Mouse (Mus musculus): ENCODE results near the gene Steap1. TPM values are rescaled to one million over a fixed set of nuclear protein-coding genes. Genes with fewer than 3 reads are reported as not detected.
A peak's percentile ranks its signal among the peaks of the same experiment; 100 is the strongest.

Steap1 gene
- polyA plus RNA-seq, 1 experiment from 2014 or later = 2.2 TPM

DNA sequence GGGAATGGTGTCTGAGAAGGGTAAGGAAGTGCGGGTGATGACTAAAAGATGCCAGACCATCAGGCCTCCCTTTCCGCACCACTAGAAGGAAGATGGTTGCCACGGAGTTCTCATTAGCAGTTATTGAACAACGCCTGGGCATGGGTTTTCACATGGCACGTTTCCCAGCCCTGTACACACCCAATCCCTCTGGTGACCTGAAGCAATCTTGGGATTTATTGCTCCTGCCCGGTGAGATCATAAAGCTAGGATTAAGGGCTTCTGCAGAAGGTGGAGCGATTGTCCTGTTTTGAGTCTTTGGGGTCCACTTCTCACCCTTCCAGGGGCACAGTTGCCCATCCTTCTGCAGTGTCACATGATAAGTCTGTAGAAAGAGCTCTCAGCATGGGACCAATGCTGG, 26.9 kb downstream of the Steap1 start:
- no peaks in the 10 kb centered on the region for H3K9me3 ChIP-seq (ENCODE audit: control insufficient read depth, low read length)
- DNase-seq (ENCODE audit: low spot score) (no peak), ATAC-seq (ENCODE audit: low FRiP score) (no peak)
- no peak overlapping the region for H3K27ac ChIP-seq
- no peaks in the 10 kb centered on the region for H3K4me1 ChIP-seq (replicated peaks; ENCODE audit: control insufficient read depth, insufficient read depth, low read length)
- no peaks in the 10 kb centered on the region for H3K36me3 ChIP-seq (replicated peaks; ENCODE audit: control insufficient read depth, insufficient read depth)
- H3K27me3 ChIP-seq (ENCODE audit: control insufficient read depth, insufficient read depth, low read length) = no peaks in the 10 kb centered on the region
- no peak overlapping the region for H3K9ac ChIP-seq
- H3K4me2 ChIP-seq (replicated peaks) = no peak overlapping the region
- H3K4me3 ChIP-seq (replicated peaks; ENCODE audit: low read length) = no peak overlapping the region
- 76% methylated on average over 7 of the region's 7 CpGs for WGBS

GRCm38 (mm10) chr5:5711032-5711431, 38.1 kb downstream of the Steap1 start:
- H3K9me3 ChIP-seq (ENCODE audit: control insufficient read depth, low read length) = no peaks in the 10 kb centered on the region
- H3K9ac ChIP-seq = no peak overlapping the region
- no peak overlapping the region for H3K4me2 ChIP-seq (replicated peaks)
- no peaks in the 10 kb centered on the region for H3K36me3 ChIP-seq (replicated peaks; ENCODE audit: control insufficient read depth, insufficient read depth)
- no peaks in the 10 kb centered on the region for H3K27me3 ChIP-seq (ENCODE audit: control insufficient read depth, insufficient read depth, low read length)
- WGBS = 89% methylated on average over 4 of the region's 4 CpGs
- no peaks in the 10 kb centered on the region for H3K4me1 ChIP-seq (replicated peaks; ENCODE audit: control insufficient read depth, insufficient read depth, low read length)
- H3K27ac ChIP-seq = no peak overlapping the region
- H3K4me3 ChIP-seq (replicated peaks; ENCODE audit: low read length) = no peak overlapping the region
- DNase-seq (ENCODE audit: low spot score) (no peak), ATAC-seq (ENCODE audit: low FRiP score) (no peak)

DNA sequence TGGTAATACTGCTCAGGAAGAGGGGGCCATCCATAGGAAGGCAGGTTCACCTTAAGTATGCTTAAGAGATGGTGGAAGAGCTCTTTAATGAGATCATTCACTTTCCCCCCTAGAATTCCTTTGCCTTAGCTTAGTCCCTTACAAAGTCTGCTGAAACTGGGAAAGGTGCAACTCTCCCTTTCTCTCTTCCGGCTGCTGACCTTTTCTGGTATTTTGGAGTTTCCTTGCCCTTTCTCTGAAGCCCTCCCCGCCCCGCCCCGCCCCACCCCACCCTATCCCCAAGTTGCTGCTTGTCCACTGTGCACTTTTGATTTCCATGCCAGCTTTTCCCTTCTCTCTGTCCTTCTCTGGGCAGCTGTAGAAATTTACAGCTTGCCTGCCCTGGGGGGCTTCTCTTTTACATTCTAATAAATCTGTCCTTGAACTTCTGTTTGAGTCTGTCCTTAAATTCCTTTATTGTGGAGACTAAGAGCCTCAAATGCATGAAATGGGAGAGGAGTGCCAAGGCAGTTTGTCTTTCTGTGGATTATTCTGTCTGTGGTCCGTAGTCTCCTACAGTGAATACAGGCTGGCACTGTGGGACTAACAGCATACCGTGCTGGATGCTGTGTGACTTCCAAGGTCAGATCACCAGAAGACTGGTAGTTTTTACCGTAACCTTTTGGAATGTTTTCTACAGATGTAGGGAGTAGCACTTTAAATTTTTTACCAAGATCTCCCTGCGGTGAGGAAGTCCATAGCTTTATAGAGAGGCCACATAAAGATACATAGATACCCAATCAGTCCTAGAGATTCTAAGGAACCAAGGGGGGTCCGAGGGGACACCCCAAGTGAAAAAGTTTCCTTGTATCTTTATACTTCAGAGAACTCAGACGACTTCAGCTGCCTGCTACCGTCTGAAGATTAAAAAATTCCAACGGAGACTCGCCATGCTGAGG, 41.5 kb downstream of the Steap1 start:
- 74% methylated on average over 13 of the region's 13 CpGs for WGBS

GRCm38 (mm10) chr5:5705019-5705418, 44.1 kb downstream of the Steap1 start:
- 40% methylated on average over 2 of the region's 2 CpGs for WGBS
- Histone ChIP-seq H3K9me3 (ENCODE audit: control insufficient read depth, low read length) (no peaks in the 10 kb centered on the region), H3K27ac (no peak overlapping the region), H3K4me3 (replicated peaks; ENCODE audit: low read length) (no peak overlapping the region), H3K4me1 (replicated peaks; ENCODE audit: control insufficient read depth, insufficient read depth, low read length) (no peaks in the 10 kb centered on the region), H3K9ac (no peak overlapping the region), H3K27me3 (ENCODE audit: control insufficient read depth, insufficient read depth, low read length) (no peaks in the 10 kb centered on the region), H3K36me3 (replicated peaks; ENCODE audit: control insufficient read depth, insufficient read depth) (no peaks in the 10 kb centered on the region), H3K4me2 (replicated peaks) (no peak overlapping the region)
- DNase-seq (ENCODE audit: low spot score) (no peak), ATAC-seq (ENCODE audit: low FRiP score) (no peak)

More for the DNA sequence above, 41.5 kb downstream of the Steap1 start:
- DNase-seq (ENCODE audit: low spot score) = no peak
- no peaks in the 10 kb centered on the region for H3K4me1 ChIP-seq (replicated peaks; ENCODE audit: control insufficient read depth, insufficient read depth, low read length)
- no peaks in the 10 kb centered on the region for H3K27me3 ChIP-seq (ENCODE audit: control insufficient read depth, insufficient read depth, low read length)
- no peaks in the 10 kb centered on the region for H3K9me3 ChIP-seq (ENCODE audit: control insufficient read depth, low read length)
- H3K27ac ChIP-seq = no peak overlapping the region
- H3K4me2 ChIP-seq (replicated peaks) = no peak overlapping the region
- H3K9ac ChIP-seq = no peak overlapping the region
- ATAC-seq (ENCODE audit: low FRiP score) = no peak
- no peak overlapping the region for H3K4me3 ChIP-seq (replicated peaks; ENCODE audit: low read length)
- H3K36me3 ChIP-seq (replicated peaks; ENCODE audit: control insufficient read depth, insufficient read depth) = no peaks in the 10 kb centered on the region

DNA sequence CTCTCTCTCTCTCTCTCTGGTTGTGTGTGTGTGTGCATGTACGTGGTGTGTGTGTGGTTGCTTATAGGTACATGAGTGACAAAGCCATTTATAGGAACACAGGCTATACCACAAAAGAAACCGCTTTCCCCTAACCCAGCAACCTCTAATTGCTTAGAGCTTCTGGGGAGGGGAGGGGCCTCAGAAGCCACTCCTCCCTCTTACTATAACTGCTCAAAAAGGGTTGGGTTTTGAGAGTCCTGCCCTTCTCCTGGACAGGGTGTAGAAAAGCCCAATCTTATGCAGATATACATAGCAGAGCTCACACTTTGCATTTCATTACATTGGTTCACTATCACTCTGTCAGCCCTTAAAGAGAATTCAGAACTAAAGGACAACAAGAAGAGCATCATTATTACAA, 48.7 kb downstream of the Steap1 start:
- Histone ChIP-seq H3K4me3 (replicated peaks; ENCODE audit: low read length) (no peak overlapping the region), H3K4me1 (replicated peaks; ENCODE audit: control insufficient read depth, insufficient read depth, low read length) (no peaks in the 10 kb centered on the region), H3K27ac (no peak overlapping the region), H3K9me3 (ENCODE audit: control insufficient read depth, low read length) (no peaks in the 10 kb centered on the region), H3K36me3 (replicated peaks; ENCODE audit: control insufficient read depth, insufficient read depth) (no peaks in the 10 kb centered on the region), H3K4me2 (replicated peaks) (no peak overlapping the region), H3K27me3 (ENCODE audit: control insufficient read depth, insufficient read depth, low read length) (no peaks in the 10 kb centered on the region), H3K9ac (no peak overlapping the region)
- ATAC-seq (ENCODE audit: low FRiP score) = no peak
- 81% methylated on average over 2 of the region's 2 CpGs for WGBS
- DNase-seq (ENCODE audit: low spot score) = no peak

- no peak for ATAC-seq (ENCODE audit: low FRiP score)
- Histone ChIP-seq H3K4me2 (replicated peaks) (no peak overlapping the region), H3K36me3 (replicated peaks; ENCODE audit: control insufficient read depth, insufficient read depth) (no peaks in the 10 kb centered on the region), H3K4me3 (replicated peaks; ENCODE audit: low read length) (no peak overlapping the region), H3K27me3 (ENCODE audit: control insufficient read depth, insufficient read depth, low read length) (no peaks in the 10 kb centered on the region), H3K9ac (no peak overlapping the region), H3K27ac (no peak overlapping the region), H3K9me3 (ENCODE audit: control insufficient read depth, low read length) (no peaks in the 10 kb centered on the region), H3K4me1 (replicated peaks; ENCODE audit: control insufficient read depth, insufficient read depth, low read length) (no peaks in the 10 kb centered on the region)
- WGBS = 70% methylated on average over 3 of the region's 3 CpGs
- no peak for DNase-seq (ENCODE audit: low spot score)
Measured at GRCm38 (mm10) chr5:5698830-5699229, 50.3 kb downstream of the Steap1 start.

DNA sequence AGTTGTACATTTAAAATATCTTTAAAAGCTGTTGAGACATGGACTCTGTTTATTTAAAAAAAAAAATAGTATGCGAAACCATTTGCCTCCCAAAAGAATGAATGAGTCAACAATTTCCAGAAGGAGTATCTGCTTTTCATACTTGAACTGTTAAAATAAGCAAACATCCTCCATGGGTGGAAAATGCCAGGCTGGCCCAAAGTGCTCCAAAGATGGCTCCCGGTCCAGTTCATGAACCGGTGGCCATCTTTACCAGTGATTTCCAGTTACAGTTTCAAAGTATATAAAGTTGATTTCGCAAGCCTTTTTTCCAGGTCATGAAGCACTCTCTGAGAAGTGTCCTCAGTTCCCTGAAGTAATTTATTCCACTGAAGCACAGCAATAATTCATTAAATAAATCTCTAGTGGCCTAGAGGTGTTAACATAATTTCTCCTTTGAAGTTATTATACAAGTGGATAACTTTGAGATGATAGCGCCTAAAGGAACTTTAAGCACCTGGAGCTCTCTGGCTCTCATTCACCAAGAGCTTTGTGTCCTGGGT, 53.7 kb downstream of the Steap1 start:
- Histone ChIP-seq H3K4me1 (replicated peaks; ENCODE audit: control insufficient read depth, insufficient read depth, low read length) (no peaks in the 10 kb centered on the region), H3K4me3 (replicated peaks; ENCODE audit: low read length) (no peak overlapping the region), H3K36me3 (replicated peaks; ENCODE audit: control insufficient read depth, insufficient read depth) (no peaks in the 10 kb centered on the region), H3K9ac (no peak overlapping the region), H3K9me3 (ENCODE audit: control insufficient read depth, low read length) (no peaks in the 10 kb centered on the region), H3K27me3 (ENCODE audit: control insufficient read depth, insufficient read depth, low read length) (no peaks in the 10 kb centered on the region), H3K4me2 (replicated peaks) (no peak overlapping the region), H3K27ac (no peak overlapping the region)
- ATAC-seq (ENCODE audit: low FRiP score) = no peak
- no peak for DNase-seq (ENCODE audit: low spot score)
- 90% methylated on average over 5 of the region's 5 CpGs for WGBS

DNA sequence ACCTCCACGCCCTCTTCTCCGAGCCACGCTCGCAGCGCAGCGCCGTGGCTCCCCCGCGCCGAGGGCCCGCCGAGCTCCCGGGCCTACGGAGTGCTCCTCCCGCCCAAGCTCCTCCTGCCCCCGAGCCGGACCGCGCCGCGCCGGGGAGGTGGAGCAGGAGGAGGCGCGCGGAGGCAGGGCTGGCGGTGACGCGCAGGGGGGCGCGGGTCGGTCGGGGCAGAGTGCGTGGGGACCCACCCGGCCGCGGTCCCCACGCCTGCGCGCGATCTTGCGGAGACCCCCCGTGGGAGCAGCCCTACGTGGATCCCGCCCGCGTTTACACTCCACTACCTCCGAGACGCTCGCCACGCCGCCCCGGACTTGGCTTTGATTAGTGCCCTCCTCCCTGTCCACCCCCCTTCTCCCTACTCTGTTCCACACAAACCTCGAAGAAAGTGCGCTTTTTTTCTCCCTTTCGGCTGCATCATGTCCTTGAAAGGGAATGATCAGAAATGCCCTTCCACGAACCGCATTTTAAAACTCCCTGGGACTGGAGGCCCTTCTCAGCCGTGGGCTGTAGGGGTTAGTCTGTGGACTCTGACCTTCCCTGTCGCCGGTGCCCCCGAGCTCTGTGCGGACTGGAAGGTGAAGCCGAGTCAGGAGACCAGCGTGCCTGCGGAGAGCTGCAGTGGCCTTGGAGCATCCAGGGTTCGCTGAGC, 55.0 kb downstream of the Steap1 start, which contains the start of gene Steap2:
Gene Steap2 (minus strand): TSS at position 623 of the 698 bp plus-strand sequence.
- Histone ChIP-seq H3K27me3 (ENCODE audit: control insufficient read depth, insufficient read depth, low read length) (no peaks in the 10 kb centered on the region), H3K9me3 (ENCODE audit: control insufficient read depth, low read length) (no peaks in the 10 kb centered on the region), H3K36me3 (replicated peaks; ENCODE audit: control insufficient read depth, insufficient read depth) (no peaks in the 10 kb centered on the region), H3K4me2 (replicated peaks) (peak within 1 kb of the TSS; percentile 96), H3K4me1 (replicated peaks; ENCODE audit: control insufficient read depth, insufficient read depth, low read length) (no peaks in the 10 kb centered on the region), H3K27ac (peak within 1 kb of the TSS; percentile 41; the same call in 1 of the 2 replicates), H3K4me3 (replicated peaks; ENCODE audit: low read length) (peak within 1 kb of the TSS; percentile 86), H3K9ac (peak within 1 kb of the TSS; percentile 88)
- WGBS = under 1% methylated on average over 61 of the region's 66 CpGs
- peak; percentile 35 for DNase-seq (ENCODE audit: low spot score)
- peak; percentile 90 for ATAC-seq (ENCODE audit: low FRiP score)

DNA sequence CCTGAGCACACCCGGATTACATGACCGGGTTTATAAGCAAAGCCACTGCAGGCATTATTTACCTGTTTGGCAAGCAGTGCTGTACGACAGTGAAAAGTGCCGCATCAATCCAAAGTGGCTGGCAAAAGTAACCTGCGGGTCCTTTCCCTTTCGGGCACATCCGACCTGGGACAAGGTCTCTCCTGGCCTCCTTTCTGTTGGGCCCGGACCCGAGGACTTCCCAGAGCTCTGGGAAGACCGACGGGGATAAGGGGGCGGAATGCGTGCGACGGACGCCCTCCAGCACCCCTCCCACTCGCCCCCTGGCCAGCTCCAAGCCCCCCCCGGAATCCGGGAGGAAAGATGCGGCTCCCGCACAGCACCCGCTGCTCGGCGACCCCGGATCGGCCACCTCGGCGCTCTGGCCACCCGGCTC, 55.6 kb downstream of the Steap1 start:
- peak overlapping the region; percentile 86 for H3K4me3 ChIP-seq (replicated peaks; ENCODE audit: low read length)
- ATAC-seq (ENCODE audit: low FRiP score) (peak; percentile 64), DNase-seq (ENCODE audit: low spot score) (no peak)
- H3K27me3 ChIP-seq (ENCODE audit: control insufficient read depth, insufficient read depth, low read length) = no peaks in the 10 kb centered on the region
- peak overlapping the region; percentile 96 for H3K4me2 ChIP-seq (replicated peaks)
- H3K4me1 ChIP-seq (replicated peaks; ENCODE audit: control insufficient read depth, insufficient read depth, low read length) = no peaks in the 10 kb centered on the region
- peak overlapping the region; percentile 88 for H3K9ac ChIP-seq
- H3K27ac ChIP-seq = no peak overlapping the region
- no peaks in the 10 kb centered on the region for H3K36me3 ChIP-seq (replicated peaks; ENCODE audit: control insufficient read depth, insufficient read depth)
- no peaks in the 10 kb centered on the region for H3K9me3 ChIP-seq (ENCODE audit: control insufficient read depth, low read length)
- under 1% methylated on average over 18 of the region's 29 CpGs for WGBS

All from hindbrain, embryonic 14.5 days (tissue).